Mouse (Mus musculus): ENCODE measurements around the gene Rbbp6. TPM values are rescaled to one million over a fixed set of nuclear protein-coding genes. Genes with fewer than 3 reads are reported as not detected.

The Rbbp6 gene
- polyA plus RNA-seq (2015; fragmentation: Nextera tagmentation; extraction: Ambion mirVana) = 18.3 and 19.6 TPM in 2 replicates

- H3K27ac ChIP-seq (ENCODE audit: low read length) = no peak within 1 kb of the TSS
- no peak for ATAC-seq
- no peaks in the 10 kb centered on the region for H3K27me3 ChIP-seq (replicated peaks; ENCODE audit: insufficient read depth, low read length)
- H3K4me3 ChIP-seq (ENCODE audit: low read depth, low read length) = no peak within 1 kb of the TSS
- H3K4me1 ChIP-seq (ENCODE audit: insufficient read depth, low read depth, low read length) = no peaks in the 10 kb centered on the region
- H3K36me3 ChIP-seq (ENCODE audit: insufficient read depth, low read length) = no peaks in the 10 kb centered on the region
- 70% methylated on average over 5 of the region's 5 CpGs for WGBS
- TF ChIP-seq CTCF (IDR thresholded peaks at IDR 0.05) (no peak), EP300 (IDR thresholded peaks at IDR 0.05) (no peak)
- H3K4me2 ChIP-seq (replicated peaks; ENCODE audit: low read depth, low read length) = no peak within 1 kb of the TSS
- H3K9ac ChIP-seq (replicated peaks; ENCODE audit: low read depth) = no peak within 1 kb of the TSS
- no peak for DNase-seq (ENCODE audit: low spot score)
- no peaks in the 10 kb centered on the region for H3K9me3 ChIP-seq (ENCODE audit: low read length)
Measured at GRCm38 (mm10) chr7:122965386-122965785, at the start of gene Rbbp6. Rbbp6 (plus strand) TSS chr7:122965686.

- 40% methylated on average over 13 of the region's 13 CpGs for WGBS
Measured at GRCm38 (mm10) chr7:122919728-122920582, 45.5 kb upstream of the Rbbp6 start.

GRCm38 (mm10) chr7:122921537-122921936, 43.9 kb upstream of the Rbbp6 start:
- no peak overlapping the region for H3K4me2 ChIP-seq (replicated peaks; ENCODE audit: low read depth, low read length)
- no peaks in the 10 kb centered on the region for H3K4me1 ChIP-seq (ENCODE audit: insufficient read depth, low read depth, low read length)
- no peaks in the 10 kb centered on the region for H3K27me3 ChIP-seq (replicated peaks; ENCODE audit: insufficient read depth, low read length)
- WGBS = 79% methylated on average over 9 of the region's 9 CpGs
- H3K9ac ChIP-seq (replicated peaks; ENCODE audit: low read depth) = no peak overlapping the region
- no peak for ATAC-seq
- DNase-seq (ENCODE audit: low spot score) = no peak
- no peak overlapping the region for H3K4me3 ChIP-seq (ENCODE audit: low read depth, low read length)
- TF ChIP-seq EP300 (IDR thresholded peaks at IDR 0.05) = no peak
- TF ChIP-seq CTCF (IDR thresholded peaks at IDR 0.05) = peak; percentile 52
- H3K36me3 ChIP-seq (ENCODE audit: insufficient read depth, low read length) = no peaks in the 10 kb centered on the region
- H3K27ac ChIP-seq (ENCODE audit: low read length) = no peak overlapping the region
- H3K9me3 ChIP-seq (ENCODE audit: low read length) = no peaks in the 10 kb centered on the region

More at GRCm38 (mm10) chr7:122919728-122920582, 45.5 kb upstream of the Rbbp6 start:
- no peaks in the 10 kb centered on the region for H3K9me3 ChIP-seq (ENCODE audit: low read length)
- DNase-seq (ENCODE audit: low spot score) = peak; percentile 75
- no peak overlapping the region for H3K27ac ChIP-seq (ENCODE audit: low read length)
- peak; percentile 32 for ATAC-seq
- H3K4me1 ChIP-seq (ENCODE audit: insufficient read depth, low read depth, low read length) = no peaks in the 10 kb centered on the region
- no peaks in the 10 kb centered on the region for H3K27me3 ChIP-seq (replicated peaks; ENCODE audit: insufficient read depth, low read length)
- H3K9ac ChIP-seq (replicated peaks; ENCODE audit: low read depth) = no peak overlapping the region
- H3K4me3 ChIP-seq (ENCODE audit: low read depth, low read length) = no peak overlapping the region
- no peaks in the 10 kb centered on the region for H3K36me3 ChIP-seq (ENCODE audit: insufficient read depth, low read length)
- no peak overlapping the region for H3K4me2 ChIP-seq (replicated peaks; ENCODE audit: low read depth, low read length)
- TF ChIP-seq CTCF (IDR thresholded peaks at IDR 0.05) (peak; percentile 78), EP300 (IDR thresholded peaks at IDR 0.05) (peak; percentile 44; the same call in 1 of the 2 replicates)

GRCm38 (mm10) chr7:122924256-122924655, 41.2 kb upstream of the Rbbp6 start:
- H3K36me3 ChIP-seq (ENCODE audit: insufficient read depth, low read length) = no peaks in the 10 kb centered on the region
- H3K9me3 ChIP-seq (ENCODE audit: low read length) = no peaks in the 10 kb centered on the region
- H3K27ac ChIP-seq (ENCODE audit: low read length) = no peak overlapping the region
- H3K4me1 ChIP-seq (ENCODE audit: insufficient read depth, low read depth, low read length) = no peaks in the 10 kb centered on the region
- H3K4me3 ChIP-seq (ENCODE audit: low read depth, low read length) = no peak overlapping the region
- 53% methylated on average over 3 of the region's 3 CpGs for WGBS
- no peak overlapping the region for H3K4me2 ChIP-seq (replicated peaks; ENCODE audit: low read depth, low read length)
- no peaks in the 10 kb centered on the region for H3K27me3 ChIP-seq (replicated peaks; ENCODE audit: insufficient read depth, low read length)
- H3K9ac ChIP-seq (replicated peaks; ENCODE audit: low read depth) = no peak overlapping the region
- TF ChIP-seq CTCF (IDR thresholded peaks at IDR 0.05) (no peak), EP300 (IDR thresholded peaks at IDR 0.05) (no peak)
- DNase-seq (ENCODE audit: low spot score) (no peak), ATAC-seq (no peak)

- Histone ChIP-seq H3K9ac (replicated peaks; ENCODE audit: low read depth) (no peak overlapping the region), H3K4me2 (replicated peaks; ENCODE audit: low read depth, low read length) (no peak overlapping the region), H3K9me3 (ENCODE audit: low read length) (no peaks in the 10 kb centered on the region), H3K36me3 (ENCODE audit: insufficient read depth, low read length) (no peaks in the 10 kb centered on the region), H3K4me3 (ENCODE audit: low read depth, low read length) (no peak overlapping the region), H3K27me3 (replicated peaks; ENCODE audit: insufficient read depth, low read length) (no peaks in the 10 kb centered on the region), H3K4me1 (ENCODE audit: insufficient read depth, low read depth, low read length) (no peaks in the 10 kb centered on the region), H3K27ac (ENCODE audit: low read length) (no peak overlapping the region)
- WGBS = 22% methylated on average over 3 of the region's 3 CpGs
- DNase-seq (ENCODE audit: low spot score) = peak; percentile 40
- ATAC-seq = no peak
- TF ChIP-seq CTCF (IDR thresholded peaks at IDR 0.05) (no peak), EP300 (IDR thresholded peaks at IDR 0.05) (no peak)
Measured at GRCm38 (mm10) chr7:122930494-122930893, 35.0 kb upstream of the Rbbp6 start.

GRCm38 (mm10) chr7:122932171-122932570, 33.3 kb upstream of the Rbbp6 start:
- Histone ChIP-seq H3K27ac (ENCODE audit: low read length) (no peak overlapping the region), H3K9ac (replicated peaks; ENCODE audit: low read depth) (no peak overlapping the region), H3K36me3 (ENCODE audit: insufficient read depth, low read length) (no peaks in the 10 kb centered on the region), H3K9me3 (ENCODE audit: low read length) (no peaks in the 10 kb centered on the region), H3K4me1 (ENCODE audit: insufficient read depth, low read depth, low read length) (no peaks in the 10 kb centered on the region), H3K4me3 (ENCODE audit: low read depth, low read length) (no peak overlapping the region), H3K27me3 (replicated peaks; ENCODE audit: insufficient read depth, low read length) (no peaks in the 10 kb centered on the region), H3K4me2 (replicated peaks; ENCODE audit: low read depth, low read length) (no peak overlapping the region)
- 4% methylated on average over 1 of the region's 1 CpGs for WGBS
- TF ChIP-seq EP300 (IDR thresholded peaks at IDR 0.05) (no peak), CTCF (IDR thresholded peaks at IDR 0.05) (no peak)
- ATAC-seq (no peak), DNase-seq (ENCODE audit: low spot score) (no peak)

All from lung, postnatal 0 days (tissue).